Mouse (Mus musculus) stomach, postnatal 0 days (tissue): ENCODE measurements around the gene 6430628N08Rik.

Experiments used
- CTCF ChIP-seq: IDR thresholded peaks from 2 replicates; pipeline ENCODE4 v1.5.1; 2016; ENCODE audit warnings: antibody characterized with exemption, low read depth, mild to moderate bottlenecking, moderate library complexity
- EP300 ChIP-seq: optimal IDR thresholded peaks from 2 replicates; pipeline ENCODE3; 2016; ENCODE audit warnings: antibody characterized with exemption

GRCm38 (mm10) chr4:115885846-115886245 lies 4.6 kb upstream of the 6430628N08Rik start:
- no peak for TF ChIP-seq CTCF
- no peak for TF ChIP-seq EP300
